Mouse (Mus musculus) heart, embryonic 16.5 days (tissue): ENCODE measurements around the gene Prss46. TPM values are rescaled to one million over a fixed set of nuclear protein-coding genes. Genes with fewer than 3 reads are reported as not detected.
A peak's percentile ranks its signal among the peaks of the same experiment; 100 is the strongest.

Experiments used
- ATAC-seq: fragments of 200-750 bp; cut with Nextera tagmentation; replicated peaks from 2 replicates; pipeline ENCODE4 v1.8.0; 2017; ENCODE audit warnings: moderate number of reproducible peaks; ENCODE audit not compliant: insufficient read depth, low FRiP score; ENCODE audit errors: extremely low read depth
- H3K27ac ChIP-seq: fragments of 300-500 bp; sonication (generic); 2 replicates; pipeline ENCODE4 v1.5.1; 2014; ENCODE audit warnings: mild to moderate bottlenecking, low read length, control low read depth, moderate library complexity
- H3K27me3 ChIP-seq: fragments of 300-500 bp; sonication (generic); 2 replicates; pipeline ENCODE4 v1.6.1; 2014; ENCODE audit warnings: low read length, mixed read lengths; ENCODE audit not compliant: control insufficient read depth, insufficient read depth
- H3K36me3 ChIP-seq: fragments of 300-500 bp; sonication (generic); 2 replicates; pipeline ENCODE4 v1.6.1; 2014; ENCODE audit not compliant: control insufficient read depth, insufficient read depth
- H3K4me1 ChIP-seq: fragments of 300-500 bp; sonication (generic); 2 replicates; pipeline ENCODE4 v1.6.1; 2014; ENCODE audit warnings: low read length, mixed read lengths; ENCODE audit not compliant: control insufficient read depth, insufficient read depth
- H3K4me2 ChIP-seq: fragments of 300-500 bp; sonication (generic); 2 replicates; pipeline ENCODE4 v1.6.1; 2014; ENCODE audit warnings: low read depth, mild to moderate bottlenecking, control low read depth, low read length
- H3K4me3 ChIP-seq: fragments of 300-500 bp; sonication (generic); 2 replicates; pipeline ENCODE4 v1.5.1; 2014; ENCODE audit warnings: mild to moderate bottlenecking, control low read depth, low read length
- H3K9ac ChIP-seq: fragments of 300-500 bp; sonication (generic); 2 replicates; pipeline ENCODE4 v1.6.1; 2014; ENCODE audit warnings: low read length, control low read depth
- H3K9me3 ChIP-seq: fragments of 300-500 bp; sonication (generic); replicated peaks from 2 replicates; pipeline ENCODE4 v1.6.1; 2016; ENCODE audit warnings: low read length; ENCODE audit not compliant: control insufficient read depth
- WGBS: fragments of 180-500 bp; shearing (Covaris S2); extraction: QIAGEN DNeasy Blood & Tissue Kit; methylation state at CpG from one replicate; pipeline ENCODE4 v1.1.7; 2014; 5-methylcytosine and 5-hydroxymethylcytosine counted together
- polyA plus RNA-seq: library from polyadenylated mRNA; unstranded; fragments of >200 nt; fragmentation: Nextera tagmentation; extraction: Ambion mirVana; gene quantifications from 2 replicates; pipeline ENCODE4 v1.2.1, GENCODE M21; 2015

Gene Prss46
- polyA plus RNA-seq, 1 experiment from 2014 or later, result not detected

- Histone ChIP-seq H3K4me3 (no peak overlapping the region), H3K27ac (no peak overlapping the region), H3K9ac (no peak overlapping the region), H3K36me3 (no peaks in the 10 kb centered on the region), H3K9me3 (no peaks in the 10 kb centered on the region), H3K4me2 (no peak overlapping the region), H3K4me1 (no peaks in the 10 kb centered on the region), H3K27me3 (no peaks in the 10 kb centered on the region)
- 66% methylated on average over 7 of the region's 7 CpGs for WGBS
- ATAC-seq, result no peak
Observed at GRCm38 (mm10) chr9:110849162-110849561, 4.9 kb downstream of the Prss46 start.

DNA sequence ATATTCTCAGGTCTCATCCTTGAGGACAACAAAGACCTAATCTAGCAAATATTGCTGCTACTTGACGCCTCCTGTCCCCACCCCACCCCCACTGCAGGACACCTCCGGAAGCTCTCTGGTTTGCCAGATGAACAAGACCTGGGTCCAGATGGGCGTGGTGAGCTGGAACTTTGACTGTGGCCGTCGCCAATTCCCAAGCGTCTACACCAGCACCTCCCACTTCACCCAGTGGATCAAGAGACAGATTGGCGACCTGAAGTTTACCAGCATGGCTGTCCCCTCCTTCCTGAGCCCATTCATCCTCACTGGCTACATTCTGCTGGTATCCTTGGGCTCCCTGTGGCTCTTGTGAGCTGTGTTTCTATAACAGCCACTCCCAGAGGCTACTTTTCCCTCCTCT, 11.6 kb downstream of the Prss46 start:
- WGBS, result 59% methylated on average over 7 of the region's 7 CpGs
- no peak overlapping the region for H3K27ac ChIP-seq
- H3K4me2 ChIP-seq, result no peak overlapping the region
- no peak for ATAC-seq
- 0 out of 2 replicates have a peak, but pooled peaks cover 3% of the 10 kb centered on the region for H3K4me1 ChIP-seq
- H3K36me3 ChIP-seq, result no peaks in the 10 kb centered on the region
- no peak overlapping the region for H3K4me3 ChIP-seq
- no peaks in the 10 kb centered on the region for H3K9me3 ChIP-seq
- no peak overlapping the region for H3K9ac ChIP-seq
- peaks cover 11% of the 10 kb centered on the region for H3K27me3 ChIP-seq

DNA sequence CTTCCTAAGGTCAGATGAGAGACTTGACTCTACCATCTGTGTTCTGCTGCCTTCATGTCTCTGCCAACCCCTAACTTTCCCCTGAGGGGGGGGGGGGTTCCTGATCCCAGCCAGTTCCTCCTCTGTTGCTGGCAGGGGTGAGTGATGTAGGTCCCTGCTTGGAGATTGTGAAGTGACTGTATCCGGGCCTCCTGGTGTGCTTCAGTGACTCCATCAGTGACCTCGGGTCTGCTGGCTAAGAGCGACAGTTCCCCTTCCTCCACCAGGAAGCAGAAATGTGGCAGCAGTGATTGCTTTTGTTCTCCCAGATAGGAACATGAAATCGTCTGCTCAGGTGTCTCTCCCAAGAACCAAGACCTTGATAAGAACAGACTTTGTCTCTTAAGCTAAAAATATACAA, 12.6 kb downstream of the Prss46 start:
- no peak overlapping the region for H3K4me2 ChIP-seq
- H3K9me3 ChIP-seq, result no peaks in the 10 kb centered on the region
- H3K4me3 ChIP-seq, result no peak overlapping the region
- no peak overlapping the region for H3K9ac ChIP-seq
- H3K27ac ChIP-seq, result no peak overlapping the region
- H3K4me1 ChIP-seq, result 0 out of 2 replicates have a peak, but pooled peaks cover 3% of the 10 kb centered on the region
- no peak for ATAC-seq
- H3K27me3 ChIP-seq, result peaks cover 11% of the 10 kb centered on the region
- H3K36me3 ChIP-seq, result no peaks in the 10 kb centered on the region
- 31% methylated on average over 4 of the region's 4 CpGs for WGBS

- Histone ChIP-seq H3K4me2 (peak within 1 kb of the TSS; percentile 54), H3K9me3 (no peaks in the 10 kb centered on the region), H3K27ac (no peak within 1 kb of the TSS), H3K36me3 (no peaks in the 10 kb centered on the region), H3K4me3 (peak within 1 kb of the TSS; percentile 31), H3K27me3 (peaks cover 11% of the 10 kb centered on the region), H3K4me1 (0 out of 2 replicates have a peak, but pooled peaks cover 3% of the 10 kb centered on the region), H3K9ac (0 out of 2 replicates have a peak within 1 kb of the TSS, but pooled peaks have one; percentile 0)
- 11% methylated on average over 50 of the region's 50 CpGs for WGBS
- no peak; the same call in 1 of the 2 replicates for ATAC-seq
Observed at GRCm38 (mm10) chr9:110857781-110858472, 13.6 kb downstream of the Prss46 start, which contains the start of gene Prss50. TSS of gene Prss50 (plus strand) at chr9:110857967.

- WGBS, result 55% methylated on average over 5 of the region's 5 CpGs
- Histone ChIP-seq H3K9me3 (no peaks in the 10 kb centered on the region), H3K36me3 (no peaks in the 10 kb centered on the region), H3K4me3 (no peak overlapping the region), H3K9ac (no peak overlapping the region), H3K27ac (no peak overlapping the region), H3K4me2 (no peak overlapping the region), H3K27me3 (peaks cover 11% of the 10 kb centered on the region), H3K4me1 (0 out of 2 replicates have a peak, but pooled peaks cover 3% of the 10 kb centered on the region)
- no peak for ATAC-seq
Observed at GRCm38 (mm10) chr9:110858523-110858922, 14.2 kb downstream of the Prss46 start.

DNA sequence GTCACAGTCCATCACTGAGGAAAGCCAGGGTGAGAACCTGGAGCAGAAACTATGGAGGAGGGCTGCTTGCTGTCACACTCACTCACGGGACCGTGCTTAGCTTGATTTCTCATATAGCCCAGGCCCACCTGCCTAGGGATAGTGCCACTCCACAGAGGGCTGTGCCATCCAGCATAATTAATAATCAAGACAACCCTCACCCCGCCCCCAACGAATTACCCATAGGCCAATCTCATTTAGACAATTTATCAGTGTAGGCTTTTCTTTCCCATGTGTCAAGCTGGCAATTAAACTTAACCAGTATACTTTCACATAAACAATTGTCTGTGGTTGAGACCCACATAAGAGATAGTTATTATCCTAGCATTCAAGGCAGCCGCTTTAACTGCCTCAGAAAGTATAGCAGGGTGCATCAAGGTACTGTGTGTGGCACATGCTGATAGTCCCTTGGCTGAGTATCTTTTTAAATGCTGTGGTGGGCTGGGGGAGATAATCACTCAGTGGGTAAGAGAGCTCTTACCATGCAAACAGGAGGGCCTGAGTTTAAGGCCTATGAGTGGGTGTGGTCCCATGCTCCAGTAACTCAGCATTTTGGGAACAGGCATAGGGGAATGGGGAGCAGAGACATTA, 14.8 kb downstream of the Prss46 start:
- ATAC-seq, result no peak
- H3K4me3 ChIP-seq, result no peak overlapping the region
- no peak overlapping the region for H3K4me2 ChIP-seq
- H3K9ac ChIP-seq, result no peak overlapping the region
- H3K27me3 ChIP-seq, result peaks cover 11% of the 10 kb centered on the region
- no peak overlapping the region for H3K27ac ChIP-seq
- no peaks in the 10 kb centered on the region for H3K36me3 ChIP-seq
- WGBS, result 89% methylated on average over 5 of the region's 5 CpGs
- H3K9me3 ChIP-seq, result no peaks in the 10 kb centered on the region
- H3K4me1 ChIP-seq, result 0 out of 2 replicates have a peak, but pooled peaks cover 3% of the 10 kb centered on the region

- ATAC-seq, result no peak; the same call in 1 of the 2 replicates
- WGBS, result 18% methylated on average over 7 of the region's 7 CpGs
- H3K4me1 ChIP-seq, result peaks cover 6% of the 10 kb centered on the region; the same call in 1 of the 2 replicates
- H3K4me2 ChIP-seq, result no peak overlapping the region
- no peaks in the 10 kb centered on the region for H3K9me3 ChIP-seq
- no peaks in the 10 kb centered on the region for H3K36me3 ChIP-seq
- no peak overlapping the region for H3K4me3 ChIP-seq
- H3K27ac ChIP-seq, result no peak overlapping the region
- H3K27me3 ChIP-seq, result peaks cover 11% of the 10 kb centered on the region
- H3K9ac ChIP-seq, result no peak overlapping the region
Observed at GRCm38 (mm10) chr9:110871030-110871429, 26.7 kb downstream of the Prss46 start.

- H3K36me3 ChIP-seq, result no peaks in the 10 kb centered on the region
- no peak overlapping the region for H3K27ac ChIP-seq
- no peaks in the 10 kb centered on the region for H3K9me3 ChIP-seq
- H3K4me2 ChIP-seq, result peak overlapping the region; percentile 53
- peak overlapping the region; percentile 30 for H3K4me3 ChIP-seq
- H3K27me3 ChIP-seq, result peaks cover 11% of the 10 kb centered on the region
- peaks cover 21% of the 10 kb centered on the region for H3K4me1 ChIP-seq
- H3K9ac ChIP-seq, result peak overlapping the region; percentile 23; the same call in 1 of the 2 replicates
- ATAC-seq, result no peak
- WGBS, result 9% methylated on average over 40 of the region's 40 CpGs
Observed at GRCm38 (mm10) chr9:110873681-110874659, 29.7 kb downstream of the Prss46 start.
